Mouse (Mus musculus) embryonic facial prominence, embryonic 12.5 days (tissue): ENCODE results near the gene Cklf. TPM values are rescaled to one million over a fixed set of nuclear protein-coding genes. Genes with fewer than 3 reads are reported as not detected.
"Not testable (repeated sequence)": the region's sequence is repeated elsewhere in the genome, so short reads cannot be mapped to it uniquely, and the experiment has no call there.

ENCODE experiments used
- ATAC-seq: fragments of 200-750 bp; cut with Nextera tagmentation; 2 replicates; pipeline ENCODE4 v1.8.0; 2017; ENCODE audit not compliant: insufficient number of reproducible peaks, insufficient read depth, low FRiP score, low TSS enrichment
- H3K27ac ChIP-seq: fragments of 300-500 bp; sonication (generic); 2 replicates; pipeline ENCODE4 v1.5.1; 2016; ENCODE audit warnings: mild to moderate bottlenecking
- H3K27me3 ChIP-seq: fragments of 300-500 bp; sonication (generic); 2 replicates; pipeline ENCODE4 v1.6.1; 2016; ENCODE audit warnings: mild to moderate bottlenecking, moderate library complexity
- H3K36me3 ChIP-seq: fragments of 300-500 bp; sonication (generic); 2 replicates; pipeline ENCODE4 v1.6.1; 2016; ENCODE audit warnings: mild to moderate bottlenecking
- H3K4me1 ChIP-seq: fragments of 300-500 bp; sonication (generic); 2 replicates; pipeline ENCODE4 v1.6.1; 2016
- H3K4me2 ChIP-seq: fragments of 300-500 bp; sonication (generic); replicated peaks from 2 replicates; pipeline ENCODE4 v1.6.1; 2016; ENCODE audit warnings: mild to moderate bottlenecking, moderate library complexity
- H3K4me3 ChIP-seq: fragments of 300-500 bp; sonication (generic); 2 replicates; pipeline ENCODE4 v1.5.1; 2016; ENCODE audit warnings: mild to moderate bottlenecking
- H3K9ac ChIP-seq: fragments of 300-500 bp; sonication (generic); 2 replicates; pipeline ENCODE4 v1.6.1; 2016; ENCODE audit warnings: mild to moderate bottlenecking, moderate library complexity
- H3K9me3 ChIP-seq: fragments of 300-500 bp; sonication (generic); 2 replicates; pipeline ENCODE4 v1.6.1; 2016; ENCODE audit warnings: mild to moderate bottlenecking, moderate library complexity
- WGBS: fragments of 180-500 bp; shearing (Covaris S2); methylation state at CpG from one replicate; pipeline ENCODE4 v1.1.7; 2016; 5-methylcytosine and 5-hydroxymethylcytosine counted together
- polyA plus RNA-seq: library from polyadenylated mRNA; unstranded; fragments of >200 nt; fragmentation: Nextera tagmentation; extraction: Ambion mirVana; gene quantifications from 2 replicates; pipeline ENCODE4 v1.2.1, GENCODE M21; 2016

The Cklf gene
- polyA plus RNA-seq, 1 experiment from 2014 or later = 59.6 TPM

DNA sequence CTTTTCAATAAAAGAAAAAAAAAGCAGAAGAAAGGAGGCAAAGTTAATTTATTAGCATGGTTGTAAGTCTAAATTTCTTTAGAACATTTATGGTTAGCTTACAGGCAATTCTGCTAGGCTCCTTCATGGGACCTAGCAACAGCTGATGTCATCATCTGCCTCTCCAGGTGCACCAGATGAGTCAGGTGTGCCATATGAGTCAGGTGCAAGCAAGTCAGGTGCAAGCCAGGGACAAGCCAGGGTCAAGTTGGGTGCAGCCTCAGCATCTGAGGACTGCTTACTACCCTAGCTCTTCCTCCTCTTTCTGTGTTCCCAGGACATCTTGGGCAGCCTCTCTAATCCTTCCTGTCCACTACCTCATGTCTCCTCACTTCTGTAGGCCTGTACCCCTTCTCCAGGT, 17.7 kb downstream of the Cklf start:
- Histone ChIP-seq H3K27me3 (no peaks in the 10 kb centered on the region), H3K9me3 (no peaks in the 10 kb centered on the region), H3K9ac (no peak overlapping the region), H3K36me3 (peaks cover 12% of the 10 kb centered on the region), H3K4me2 (no peak overlapping the region), H3K27ac (no peak overlapping the region), H3K4me1 (no peaks in the 10 kb centered on the region), H3K4me3 (no peak overlapping the region)
- no peak for ATAC-seq

DNA sequence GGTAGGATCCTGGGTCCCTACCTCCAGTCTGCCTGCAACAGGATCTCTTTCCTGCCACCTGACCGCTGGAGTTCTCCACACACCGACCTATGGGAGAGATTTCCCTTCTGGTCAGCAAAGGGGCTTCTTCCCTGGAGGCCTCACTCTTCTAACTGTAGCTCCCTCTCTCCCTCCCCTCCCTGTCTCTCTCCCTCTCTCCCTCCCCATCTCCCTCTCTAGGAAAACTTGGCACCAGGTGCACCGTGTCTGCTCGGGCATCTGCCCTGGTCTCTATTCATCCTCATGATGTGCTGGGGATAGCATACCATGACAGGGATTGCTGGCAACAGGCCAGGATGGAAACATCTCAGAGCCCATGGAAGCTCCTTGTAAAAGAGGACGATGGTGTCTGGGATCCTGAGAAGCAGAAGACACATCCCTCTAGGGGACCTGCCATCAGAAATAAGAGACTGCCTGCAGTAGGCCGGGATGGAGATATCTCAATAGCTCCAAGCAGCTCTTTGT, 18.3 kb downstream of the Cklf start:
- Histone ChIP-seq H3K36me3 (peaks cover 6% of the 10 kb centered on the region), H3K27me3 (no peaks in the 10 kb centered on the region), H3K4me3 (no peak overlapping the region), H3K9me3 (no peaks in the 10 kb centered on the region), H3K27ac (no peak overlapping the region), H3K4me1 (no peaks in the 10 kb centered on the region), H3K9ac (no peak overlapping the region), H3K4me2 (no peak overlapping the region)
- 89% methylated on average over 6 of the region's 6 CpGs for WGBS
- ATAC-seq = no peak

- not testable (repeated sequence) for H3K9ac ChIP-seq, H3K9me3 ChIP-seq, H3K4me3 ChIP-seq, H3K27ac ChIP-seq, H3K27me3 ChIP-seq, H3K4me2 ChIP-seq, H3K4me1 ChIP-seq, H3K36me3 ChIP-seq, ATAC-seq
- WGBS = 86% methylated on average over 12 of the region's 12 CpGs
Measured at GRCm38 (mm10) chr8:104293081-104293480, 42.4 kb downstream of the Cklf start, which contains the start of gene Cmtm2a. TSS of gene Cmtm2a (minus strand) at chr8:104293181.

GRCm38 (mm10) chr8:104294396-104294795, 43.7 kb downstream of the Cklf start:
- H3K9ac ChIP-seq = no peak overlapping the region
- H3K4me2 ChIP-seq = no peak overlapping the region
- ATAC-seq = no peak
- H3K4me1 ChIP-seq = no peaks in the 10 kb centered on the region
- no peaks in the 10 kb centered on the region for H3K9me3 ChIP-seq
- H3K27me3 ChIP-seq = no peaks in the 10 kb centered on the region
- 83% methylated on average over 1 of the region's 1 CpGs for WGBS
- no peak overlapping the region for H3K27ac ChIP-seq
- no peak overlapping the region for H3K4me3 ChIP-seq
- H3K36me3 ChIP-seq = no peaks in the 10 kb centered on the region

- not testable (repeated sequence) for H3K9me3 ChIP-seq, ATAC-seq, H3K9ac ChIP-seq, H3K4me2 ChIP-seq, H3K27me3 ChIP-seq, H3K4me3 ChIP-seq, H3K27ac ChIP-seq, H3K36me3 ChIP-seq, H3K4me1 ChIP-seq
- 13% methylated on average over 3 of the region's 3 CpGs for WGBS
Measured at GRCm38 (mm10) chr8:104301577-104301976, 50.9 kb downstream of the Cklf start.

DNA sequence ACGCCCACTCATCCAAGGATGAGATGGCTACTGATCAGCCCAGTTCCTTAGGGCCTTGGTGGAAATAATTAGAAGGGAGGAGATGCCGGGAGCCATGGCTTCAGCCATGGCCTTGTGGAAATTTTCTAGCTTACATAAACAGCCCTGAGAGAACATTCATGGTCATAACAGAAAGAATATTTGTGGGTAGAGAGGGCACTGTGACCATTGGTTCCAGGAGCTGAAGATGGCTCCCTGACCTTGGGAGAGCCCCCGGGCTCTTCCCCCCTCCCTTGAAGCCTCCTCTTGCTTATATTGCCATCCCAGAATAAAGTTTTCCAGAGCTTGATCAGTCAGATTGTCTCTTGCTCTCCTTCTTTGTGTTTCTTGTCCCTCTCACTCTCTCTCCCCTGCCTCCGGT, 51.9 kb downstream of the Cklf start:
- not testable (repeated sequence) for ATAC-seq, H3K4me2 ChIP-seq, H3K9ac ChIP-seq, H3K27me3 ChIP-seq, H3K27ac ChIP-seq, H3K36me3 ChIP-seq, H3K4me3 ChIP-seq, H3K4me1 ChIP-seq, H3K9me3 ChIP-seq
- WGBS = 88% methylated on average over 4 of the region's 4 CpGs

DNA sequence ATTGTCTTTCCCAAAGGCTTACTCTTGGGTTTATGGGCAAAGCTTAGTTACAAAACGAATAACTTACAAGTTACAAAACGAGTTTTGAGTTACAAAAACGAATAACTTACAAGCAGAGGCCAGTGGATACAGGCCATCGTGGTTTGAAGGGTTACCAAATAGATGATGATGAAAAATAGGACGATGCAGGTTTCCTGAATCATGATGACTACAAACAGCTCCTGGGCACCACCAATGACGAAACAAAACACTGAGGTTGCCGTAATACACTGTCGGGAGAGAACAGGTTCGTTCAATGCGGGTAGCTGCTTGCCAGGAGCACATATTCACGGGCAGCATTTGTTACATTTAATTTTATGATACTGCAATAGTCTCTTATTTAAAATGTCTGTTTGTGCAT, 54.3 kb downstream of the Cklf start:
- H3K9ac ChIP-seq = no peak overlapping the region
- H3K27ac ChIP-seq = no peak overlapping the region
- no peaks in the 10 kb centered on the region for H3K27me3 ChIP-seq
- H3K36me3 ChIP-seq = no peaks in the 10 kb centered on the region
- no peaks in the 10 kb centered on the region for H3K9me3 ChIP-seq
- H3K4me2 ChIP-seq = no peak overlapping the region
- no peak for ATAC-seq
- no peak overlapping the region for H3K4me3 ChIP-seq
- 86% methylated on average over 11 of the region's 11 CpGs for WGBS
- 0 out of 2 replicates have a peak, but pooled peaks cover 3% of the 10 kb centered on the region for H3K4me1 ChIP-seq

DNA sequence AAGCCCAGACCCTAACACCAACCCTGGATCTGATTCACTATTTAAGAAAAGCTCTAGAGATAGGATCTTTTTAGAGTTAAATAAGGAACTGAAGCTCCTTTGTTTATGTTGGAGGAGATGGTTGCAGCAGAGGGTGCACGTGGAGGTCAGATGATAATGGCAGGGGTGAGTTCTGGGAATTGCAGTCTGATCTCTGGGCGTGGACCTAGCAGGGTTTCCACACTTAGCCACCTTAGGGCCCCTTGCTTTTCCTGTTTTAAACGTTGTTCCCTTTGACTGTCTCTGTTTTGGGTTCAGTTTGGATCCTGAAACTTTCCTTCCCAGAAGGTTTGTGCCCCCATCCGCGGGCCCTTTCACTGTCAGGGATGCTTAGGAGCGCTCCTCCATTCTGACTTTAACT, 57.7 kb downstream of the Cklf start:
- H3K36me3 ChIP-seq, H3K27ac ChIP-seq, H3K9me3 ChIP-seq, H3K4me2 ChIP-seq, ATAC-seq, H3K27me3 ChIP-seq, H3K9ac ChIP-seq, H3K4me3 ChIP-seq, H3K4me1 ChIP-seq: not testable (repeated sequence)
- WGBS = 52% methylated on average over 6 of the region's 6 CpGs

DNA sequence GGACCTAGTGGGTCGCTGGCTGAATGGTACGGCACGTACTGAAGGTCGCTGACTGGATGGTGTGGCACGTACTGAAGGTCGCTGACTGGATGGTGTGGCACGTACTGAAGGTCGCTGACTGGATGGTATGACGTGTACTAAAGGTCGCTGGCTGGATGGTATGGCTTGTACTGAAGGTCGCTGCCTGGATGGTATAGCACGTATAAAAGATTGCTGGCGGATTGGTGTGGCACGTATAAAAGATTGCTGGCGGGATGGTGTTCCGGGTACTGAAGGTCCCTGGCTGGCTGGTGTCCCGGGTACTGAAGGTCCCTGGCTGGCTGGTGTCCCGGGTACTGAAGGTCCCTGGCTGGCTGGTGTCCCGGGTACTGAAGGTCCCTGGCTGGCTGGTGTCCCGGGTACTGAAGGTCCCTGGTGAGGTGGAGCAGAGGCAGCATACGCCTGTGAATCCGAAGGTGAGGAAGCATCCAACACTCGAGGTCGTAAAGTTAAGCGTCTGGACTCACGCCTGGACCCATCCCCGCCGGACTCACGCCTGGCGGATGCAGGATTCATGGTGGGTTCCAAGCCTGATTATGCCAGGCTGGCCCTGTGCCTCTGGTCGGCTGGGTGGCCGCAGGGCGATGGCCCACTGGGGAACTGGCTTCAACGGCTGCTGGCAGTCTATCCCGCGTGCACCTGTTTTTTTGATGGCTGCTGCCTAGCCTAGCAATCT, 58.9 kb downstream of the Cklf start, which contains the start of the genes Gm45711 and Cmtm1:
Gm45711 (minus strand) TSS at position 641 of the 715 bp plus-strand sequence.
Cmtm1 (minus strand) TSS at position 705 of the 715 bp plus-strand sequence.
- not testable (repeated sequence) for H3K4me3 ChIP-seq, H3K4me2 ChIP-seq, H3K27me3 ChIP-seq, H3K9ac ChIP-seq, H3K9me3 ChIP-seq, H3K36me3 ChIP-seq, H3K4me1 ChIP-seq, H3K27ac ChIP-seq, ATAC-seq
- WGBS = 88% methylated on average over 36 of the region's 36 CpGs

DNA sequence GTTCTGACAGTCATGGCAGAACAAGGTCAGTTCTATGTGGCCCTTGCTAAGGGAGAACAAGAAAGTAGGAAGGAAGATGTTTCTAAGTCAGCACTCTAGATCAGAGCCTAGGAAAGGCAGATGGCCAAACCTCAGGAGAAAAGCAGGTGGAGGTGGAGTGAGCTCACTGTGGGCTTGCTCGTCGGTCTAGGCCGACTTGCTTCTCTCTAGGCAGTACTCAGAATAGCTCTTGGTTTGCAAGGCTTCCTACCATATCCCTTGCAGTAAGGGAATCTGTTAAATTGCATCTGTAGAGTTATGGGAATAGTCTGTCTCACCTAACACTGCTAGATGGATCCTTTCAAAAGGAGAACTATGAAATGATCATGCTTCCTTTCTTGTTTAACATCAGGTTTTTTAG, 61.4 kb downstream of the Cklf start:
- H3K9me3 ChIP-seq, H3K4me1 ChIP-seq, H3K27ac ChIP-seq, H3K9ac ChIP-seq, H3K4me3 ChIP-seq, H3K4me2 ChIP-seq, H3K36me3 ChIP-seq, ATAC-seq, H3K27me3 ChIP-seq: not testable (repeated sequence)
- WGBS = 90% methylated on average over 3 of the region's 3 CpGs

DNA sequence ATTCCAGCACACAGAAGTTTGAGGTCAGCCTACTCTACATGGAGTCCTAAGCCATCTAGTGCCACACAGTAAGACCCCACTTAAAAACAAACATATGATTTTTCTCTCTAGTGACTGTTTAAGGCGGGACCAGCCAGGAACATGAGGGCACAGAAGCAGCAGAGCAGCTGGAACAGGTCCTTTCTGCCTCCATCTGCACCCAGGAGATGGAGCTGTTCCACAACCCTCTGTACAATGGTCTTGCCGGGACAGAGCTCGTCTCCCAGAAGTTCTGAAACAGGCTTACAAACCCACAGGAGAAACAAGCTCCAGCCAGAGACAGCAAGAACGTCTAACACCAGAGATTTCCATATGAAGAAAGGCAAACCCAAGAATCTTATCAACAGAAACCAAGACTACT, 62.6 kb downstream of the Cklf start:
- no peak overlapping the region for H3K9ac ChIP-seq
- H3K36me3 ChIP-seq = no peaks in the 10 kb centered on the region
- 73% methylated on average over 4 of the region's 4 CpGs for WGBS
- H3K4me3 ChIP-seq = no peak overlapping the region
- H3K27me3 ChIP-seq = no peaks in the 10 kb centered on the region
- no peaks in the 10 kb centered on the region for H3K4me1 ChIP-seq
- H3K4me2 ChIP-seq = no peak overlapping the region
- no peaks in the 10 kb centered on the region for H3K9me3 ChIP-seq
- ATAC-seq = no peak
- H3K27ac ChIP-seq = no peak overlapping the region
